Mouse (Mus musculus): ENCODE data around the gene Zmym4.

Gene Zmym4

GRCm38 (mm10) chr4:126943421-126943820 is 24.5 kb downstream of the Zmym4 start:
- DNase-seq (ENCODE audit: low read depth, low spot score) = no peak

GRCm38 (mm10) chr4:126942846-126943245 is 25.1 kb downstream of the Zmym4 start:
- no peak for DNase-seq (ENCODE audit: low read depth, low spot score)

- no peak for DNase-seq (ENCODE audit: low read depth, low spot score)
These were observed 40.2 kb downstream of the Zmym4 start for GRCm38 (mm10) chr4:126927701-126928100.

DNA sequence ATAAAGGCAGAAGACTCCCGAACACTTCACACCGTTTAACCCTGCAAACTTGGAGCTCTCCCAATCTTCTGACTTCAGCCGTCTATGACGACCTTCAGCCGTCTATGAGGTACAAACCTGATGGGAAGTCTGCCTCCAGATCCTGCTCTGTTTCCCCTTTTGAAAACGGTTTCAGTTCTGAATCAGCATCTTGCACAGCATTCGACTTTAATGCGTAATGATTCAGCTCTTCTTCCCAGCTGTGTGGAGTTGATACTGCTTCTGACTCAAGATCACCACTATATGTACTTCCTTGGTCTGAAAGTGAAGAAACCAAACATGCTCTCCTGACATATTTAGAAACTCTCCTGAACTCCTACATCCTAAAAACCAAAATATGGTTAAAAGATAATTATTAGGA is 78.1 kb downstream of the Zmym4 start:
- no peak for DNase-seq (ENCODE audit: low read depth, low spot score)

GRCm38 (mm10) chr4:126885953-126886352 is 82.0 kb downstream of the Zmym4 start:
- no peak for DNase-seq (ENCODE audit: low read depth, low spot score)

DNA sequence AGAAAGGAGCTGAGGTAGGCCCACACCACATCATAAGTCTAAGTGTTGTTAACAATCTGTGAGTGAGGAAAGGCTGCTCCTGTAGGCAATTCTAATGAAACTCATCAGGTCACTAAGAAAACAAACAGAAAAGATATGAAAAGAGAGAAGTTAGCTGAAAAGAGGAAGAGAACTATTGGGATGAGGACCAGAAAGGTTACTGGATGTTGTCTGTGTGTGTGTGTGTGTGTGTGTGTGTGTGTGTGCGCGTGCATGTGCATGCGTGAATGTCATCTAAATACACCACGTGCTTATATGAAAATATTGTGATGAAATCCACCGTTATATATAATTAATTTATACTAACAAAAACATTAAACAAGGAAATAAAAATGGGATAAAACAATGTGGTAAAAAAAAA is 84.3 kb downstream of the Zmym4 start:
- DNase-seq (ENCODE audit: low read depth, low spot score) = no peak

- no peak for DNase-seq (ENCODE audit: low read depth, low spot score)
These were observed 88.2 kb downstream of the Zmym4 start for GRCm38 (mm10) chr4:126879560-126880275.

GRCm38 (mm10) chr4:126872717-126873116 is 95.2 kb downstream of the Zmym4 start:
- no peak for DNase-seq (ENCODE audit: low read depth, low spot score)

- no peak for DNase-seq (ENCODE audit: low read depth, low spot score)
These were observed 99.2 kb downstream of the Zmym4 start for GRCm38 (mm10) chr4:126868699-126869098.

GRCm38 (mm10) chr4:126861514-126862266 is 106.2 kb downstream of the Zmym4 start:
- DNase-seq (ENCODE audit: low read depth, low spot score) = no peak

DNA sequence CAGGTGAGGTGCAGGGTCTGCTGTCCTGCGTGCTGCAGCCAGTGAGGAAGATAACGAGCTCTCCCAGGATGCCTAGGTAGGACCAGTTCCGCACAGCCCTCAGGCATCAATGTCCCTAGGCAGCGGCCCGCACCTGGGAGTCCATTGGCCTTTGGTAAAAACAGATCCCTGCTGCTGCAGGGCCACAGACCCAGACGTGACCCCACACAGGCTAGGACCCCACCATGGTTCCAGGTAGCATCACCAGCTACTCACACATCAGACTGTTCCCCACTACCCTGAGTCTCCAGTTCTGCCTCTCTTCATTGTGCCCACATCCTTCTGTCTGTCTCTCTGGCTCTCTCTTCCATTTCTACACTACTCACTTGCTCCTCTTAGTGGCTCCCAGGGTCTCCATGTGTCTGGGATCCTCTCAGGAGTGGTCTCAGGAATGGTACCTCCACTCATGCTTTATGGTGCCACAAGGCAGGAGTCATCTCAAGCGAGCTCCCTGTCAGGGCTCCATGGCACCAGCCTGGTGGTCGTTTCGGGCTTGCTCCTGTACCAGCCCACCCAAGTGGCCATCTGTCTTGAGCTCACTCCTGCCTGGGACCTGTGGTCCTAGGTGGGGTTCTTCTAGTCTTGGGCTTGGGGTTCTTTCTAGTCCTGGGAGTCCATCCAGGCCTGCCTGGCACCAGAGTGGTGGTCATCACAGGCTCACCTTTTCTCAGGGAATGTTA is 107.5 kb downstream of the Zmym4 start:
- DNase-seq (ENCODE audit: low read depth, low spot score) = no peak

GRCm38 (mm10) chr4:126852971-126853370 is 115.0 kb downstream of the Zmym4 start:
- DNase-seq (ENCODE audit: low read depth, low spot score) = no peak

DNA sequence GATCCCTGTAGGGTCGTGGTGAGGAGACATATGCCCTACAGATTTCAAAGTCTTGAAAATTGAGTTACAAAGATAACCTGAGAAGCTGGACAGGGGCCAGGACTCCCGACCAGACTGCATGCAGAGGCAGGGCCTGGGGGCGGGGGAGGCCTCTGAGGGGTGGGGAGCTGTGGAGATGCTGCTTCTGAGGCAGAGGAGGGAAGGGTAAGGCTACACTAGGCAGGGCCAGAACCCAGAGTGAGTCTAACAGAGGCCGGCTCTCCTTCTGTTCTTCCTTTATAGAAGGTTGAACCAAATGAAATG is 117.2 kb downstream of the Zmym4 start:
- no peak for DNase-seq (ENCODE audit: low read depth, low spot score)

- no peak for DNase-seq (ENCODE audit: low read depth, low spot score)
These were observed 117.7 kb downstream of the Zmym4 start for GRCm38 (mm10) chr4:126850019-126850777.

- no peak for DNase-seq (ENCODE audit: low read depth, low spot score)
These were observed 121.0 kb downstream of the Zmym4 start for GRCm38 (mm10) chr4:126846971-126847370.

- no peak for DNase-seq (ENCODE audit: low read depth, low spot score)
These were observed 122.3 kb downstream of the Zmym4 start for GRCm38 (mm10) chr4:126845664-126846063.

- DNase-seq (ENCODE audit: low read depth, low spot score) = no peak
These were observed 125.0 kb downstream of the Zmym4 start for GRCm38 (mm10) chr4:126842911-126843310.

DNA sequence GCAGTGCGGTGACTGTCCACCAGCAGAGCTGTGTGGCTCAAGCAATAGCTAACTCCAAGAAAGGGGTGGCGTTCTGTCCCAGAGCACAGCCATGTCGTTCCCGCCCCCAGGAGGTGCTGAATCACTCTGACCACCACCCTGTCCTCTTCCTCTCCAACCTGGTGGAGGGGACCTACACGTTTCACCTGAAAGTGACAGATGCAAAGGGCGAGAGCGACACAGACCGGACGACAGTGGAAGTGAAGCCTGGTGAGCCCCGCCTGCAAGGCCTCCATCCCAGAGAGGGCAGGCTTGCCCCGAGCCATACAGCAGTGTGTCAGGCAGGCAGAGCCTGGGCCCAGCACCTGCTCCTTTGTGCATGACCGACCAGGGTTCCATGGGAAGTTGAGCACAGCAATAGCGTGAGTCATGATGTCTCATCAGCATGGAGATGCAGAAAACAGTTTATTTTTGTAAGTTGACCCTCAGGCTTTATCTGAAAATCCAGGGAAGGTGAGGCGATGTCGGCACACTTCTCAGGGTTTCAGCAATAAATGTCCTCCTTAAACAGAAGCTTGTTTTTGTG is 126.9 kb downstream of the Zmym4 start:
- DNase-seq (ENCODE audit: low read depth, low spot score) = no peak

- peak; percentile 59 for DNase-seq (ENCODE audit: low read depth, low spot score)
These were observed 128.1 kb downstream of the Zmym4 start for GRCm38 (mm10) chr4:126839873-126840272.

- DNase-seq (ENCODE audit: low read depth, low spot score) = no peak
These were observed 129.1 kb downstream of the Zmym4 start for GRCm38 (mm10) chr4:126838799-126839198.

DNA sequence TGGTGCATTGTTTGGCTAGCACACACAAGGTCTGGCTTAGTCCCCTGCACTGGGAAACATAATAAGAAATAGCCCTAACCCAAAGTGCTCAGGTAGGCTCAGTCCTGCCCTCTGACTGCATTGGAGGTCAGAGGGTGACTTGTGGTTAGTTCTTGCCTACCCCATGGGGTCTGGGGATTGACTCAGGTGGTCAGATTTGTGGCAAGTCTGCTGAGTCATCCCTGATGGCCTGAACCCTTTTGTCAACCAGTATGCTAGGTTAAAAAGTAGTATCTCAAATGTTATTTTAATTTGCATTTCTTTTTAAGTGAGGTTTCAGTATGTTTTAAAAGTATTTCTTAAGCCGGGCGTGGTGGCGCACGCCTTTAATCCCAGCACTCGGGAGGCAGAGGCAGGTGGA is 136.8 kb downstream of the Zmym4 start:
- DNase-seq (ENCODE audit: low read depth, low spot score) = no peak

DNA sequence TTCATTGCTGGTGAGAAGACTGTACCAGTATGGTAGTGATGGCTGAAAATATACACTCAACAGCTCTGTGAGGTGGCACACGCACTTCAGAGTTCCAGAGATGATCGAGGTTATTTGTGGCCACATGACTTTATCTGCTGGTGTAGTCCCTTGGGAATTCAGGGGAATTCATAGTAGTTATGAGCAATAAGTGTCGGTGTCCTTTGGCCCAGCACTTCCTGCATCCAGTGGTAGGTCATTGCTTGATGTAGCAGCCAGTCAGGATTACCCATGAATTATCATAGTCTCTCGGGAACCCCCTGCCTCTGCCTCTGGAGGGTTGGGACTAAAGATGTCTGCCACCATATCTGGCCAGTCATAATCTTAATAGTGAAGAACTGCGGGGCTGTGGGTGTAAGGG is 144.0 kb downstream of the Zmym4 start:
- DNase-seq (ENCODE audit: low read depth, low spot score) = no peak
